Mouse (Mus musculus) E14TG2a.4 (cell line): Measurements from ENCODE around the gene Cd79a.

Experiments used
- H3K27me3 ChIP-seq: 2 replicates; pipeline ENCODE4 v1.6.1; 2014; ENCODE audit warnings: low read length, control low read depth; ENCODE audit not compliant: insufficient read depth
- H3K36me3 ChIP-seq: 2 replicates; pipeline ENCODE4 v1.6.1; 2014; ENCODE audit warnings: low read length, control low read depth; ENCODE audit not compliant: insufficient read depth
- H3K4me1 ChIP-seq: replicated peaks from 2 replicates; pipeline ENCODE4 v1.6.1; 2014; ENCODE audit warnings: low read depth, low read length, control low read depth
- H3K4me3 ChIP-seq: replicated peaks from 2 replicates; pipeline ENCODE4 v1.5.1; 2014; ENCODE audit warnings: mild to moderate bottlenecking, low read length
- H3K9me3 ChIP-seq: 2 replicates; pipeline ENCODE4 v1.6.1; 2014; ENCODE audit warnings: low read length, control low read depth
- CTCF ChIP-seq: conservative IDR thresholded peaks from 2 replicates; pipeline ENCODE4 v1.5.1; 2014; ENCODE audit warnings: low read length
- NANOG ChIP-seq: IDR thresholded peaks from 2 replicates; pipeline ENCODE4 v1.6.1; 2014; ENCODE audit warnings: borderline replicate concordance, low read length, mixed read lengths
- POU5F1 ChIP-seq: IDR thresholded peaks from 2 replicates; pipeline ENCODE4 v1.6.1; 2014; ENCODE audit warnings: low read length, borderline replicate concordance

Gene Cd79a

DNA sequence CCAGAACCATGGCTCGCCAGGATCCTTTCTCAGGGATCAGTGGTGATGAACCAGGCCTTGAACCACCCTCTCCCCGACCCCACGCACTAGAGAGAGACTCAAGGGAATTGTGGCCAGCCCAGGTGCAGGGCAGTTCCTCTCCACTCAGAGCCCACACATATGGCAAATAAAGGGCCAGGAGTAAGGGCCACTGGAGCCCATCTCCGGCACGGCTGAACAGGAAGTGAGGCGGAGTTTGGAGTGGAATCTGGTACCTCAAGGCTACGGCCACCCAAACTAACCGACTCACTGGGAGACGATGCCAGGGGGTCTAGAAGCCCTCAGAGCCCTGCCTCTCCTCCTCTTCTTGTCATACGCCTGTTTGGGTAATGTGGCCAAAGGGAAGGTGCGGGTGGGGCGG lies at the start of gene Cd79a:
TSS of gene Cd79a (plus strand) at position 158 of the 400 bp plus-strand sequence.
- Histone ChIP-seq H3K4me3 (peak within 1 kb of the TSS; percentile 50), H3K4me1 (peaks cover 59% of the 10 kb centered on the region), H3K27me3 (no peaks in the 10 kb centered on the region), H3K9me3 (no peaks in the 10 kb centered on the region), H3K36me3 (no peaks in the 10 kb centered on the region)
- no peak for TF ChIP-seq CTCF
- no peak for TF ChIP-seq POU5F1
- TF ChIP-seq NANOG, result no peak

DNA sequence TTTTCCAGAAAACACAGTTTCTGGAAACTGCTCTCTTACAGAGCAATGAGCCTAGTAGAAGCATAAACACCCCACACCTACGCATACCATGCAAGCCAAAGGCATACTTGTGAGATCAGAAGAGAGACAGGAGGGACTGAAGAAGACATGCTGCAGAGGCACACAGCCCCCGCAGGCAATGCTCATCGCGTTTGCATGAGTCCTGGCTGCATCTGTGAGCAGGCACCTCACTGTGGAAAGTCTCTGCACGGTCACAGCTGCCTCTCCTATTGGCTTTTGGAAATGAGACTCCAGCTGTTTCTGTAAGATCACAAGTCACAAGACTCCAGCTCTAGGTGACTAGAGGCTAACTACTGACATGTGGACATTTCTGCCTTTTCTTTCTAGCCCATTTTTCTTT lies 47.0 kb upstream of the Cd79a start:
- peaks cover 81% of the 10 kb centered on the region for H3K4me1 ChIP-seq
- H3K9me3 ChIP-seq, result no peaks in the 10 kb centered on the region
- TF ChIP-seq POU5F1, result no peak
- TF ChIP-seq NANOG, result no peak
- TF ChIP-seq CTCF, result no peak
- H3K27me3 ChIP-seq, result no peaks in the 10 kb centered on the region
- H3K4me3 ChIP-seq, result peak overlapping the region; percentile 71
- 0 out of 2 replicates have a peak, but pooled peaks cover 3% of the 10 kb centered on the region for H3K36me3 ChIP-seq

DNA sequence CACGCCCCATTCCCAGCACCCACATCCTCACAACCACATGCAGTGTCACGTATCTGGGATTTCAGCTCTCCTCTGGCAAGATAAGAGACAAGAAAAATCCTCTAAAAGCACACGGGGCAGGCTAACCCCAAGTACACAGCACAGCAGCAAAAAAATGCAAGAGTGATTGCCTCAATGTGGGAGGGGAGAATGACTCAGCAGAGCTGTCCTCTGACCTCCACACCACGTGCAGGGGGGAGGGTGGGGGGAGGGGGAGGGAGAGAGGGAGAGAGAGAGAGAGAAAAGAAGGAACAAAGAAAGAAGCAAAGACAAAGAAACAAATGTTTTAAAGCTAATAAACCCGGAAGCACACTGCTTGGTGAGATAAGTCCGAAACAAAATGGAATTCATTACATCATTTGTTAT lies 46.3 kb upstream of the Cd79a start:
- Histone ChIP-seq H3K4me1 (peaks cover 81% of the 10 kb centered on the region), H3K27me3 (no peaks in the 10 kb centered on the region), H3K36me3 (0 out of 2 replicates have a peak, but pooled peaks cover 3% of the 10 kb centered on the region), H3K9me3 (no peaks in the 10 kb centered on the region), H3K4me3 (peak overlapping the region; percentile 71)
- TF ChIP-seq NANOG (no peak), CTCF (no peak), POU5F1 (no peak)

DNA sequence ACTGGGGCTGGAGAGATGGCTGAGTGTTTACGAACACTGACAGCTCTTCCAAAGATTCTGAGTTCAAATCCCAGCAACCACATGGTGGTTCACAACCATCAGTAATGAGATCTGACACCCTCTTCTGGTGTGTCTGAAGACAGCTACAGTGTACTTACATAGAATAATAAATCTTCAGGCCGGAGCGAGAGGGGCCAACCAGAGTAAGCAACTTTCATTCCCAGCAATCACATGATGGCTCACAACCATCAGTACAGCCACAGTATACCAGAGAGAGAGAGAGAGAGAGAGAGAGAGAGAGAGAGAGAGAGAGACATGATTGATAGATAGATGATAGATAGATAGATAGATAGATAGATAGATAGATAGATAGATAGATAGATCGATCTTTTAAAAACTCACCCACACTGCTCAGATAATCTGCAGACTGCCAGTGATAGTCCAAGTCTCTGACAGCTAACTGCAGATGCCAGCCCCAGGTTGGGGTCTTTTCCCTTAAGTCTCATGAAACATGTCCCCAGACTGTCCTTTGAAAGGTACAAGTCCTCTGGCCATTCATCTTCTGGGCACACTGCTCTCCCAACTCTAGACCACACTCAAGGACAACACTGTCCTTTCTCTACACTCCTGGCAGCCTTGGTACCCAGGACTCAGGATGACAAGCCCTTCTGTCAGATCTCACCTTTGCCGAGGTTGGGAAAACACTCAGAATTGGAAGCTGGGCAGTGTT lies 45.4 kb upstream of the Cd79a start:
- Histone ChIP-seq H3K9me3 (no peaks in the 10 kb centered on the region), H3K36me3 (0 out of 2 replicates have a peak, but pooled peaks cover 3% of the 10 kb centered on the region), H3K4me3 (peak overlapping the region; percentile 71), H3K4me1 (peaks cover 81% of the 10 kb centered on the region), H3K27me3 (no peaks in the 10 kb centered on the region)
- no peak for TF ChIP-seq POU5F1
- no peak for TF ChIP-seq CTCF
- TF ChIP-seq NANOG, result no peak

DNA sequence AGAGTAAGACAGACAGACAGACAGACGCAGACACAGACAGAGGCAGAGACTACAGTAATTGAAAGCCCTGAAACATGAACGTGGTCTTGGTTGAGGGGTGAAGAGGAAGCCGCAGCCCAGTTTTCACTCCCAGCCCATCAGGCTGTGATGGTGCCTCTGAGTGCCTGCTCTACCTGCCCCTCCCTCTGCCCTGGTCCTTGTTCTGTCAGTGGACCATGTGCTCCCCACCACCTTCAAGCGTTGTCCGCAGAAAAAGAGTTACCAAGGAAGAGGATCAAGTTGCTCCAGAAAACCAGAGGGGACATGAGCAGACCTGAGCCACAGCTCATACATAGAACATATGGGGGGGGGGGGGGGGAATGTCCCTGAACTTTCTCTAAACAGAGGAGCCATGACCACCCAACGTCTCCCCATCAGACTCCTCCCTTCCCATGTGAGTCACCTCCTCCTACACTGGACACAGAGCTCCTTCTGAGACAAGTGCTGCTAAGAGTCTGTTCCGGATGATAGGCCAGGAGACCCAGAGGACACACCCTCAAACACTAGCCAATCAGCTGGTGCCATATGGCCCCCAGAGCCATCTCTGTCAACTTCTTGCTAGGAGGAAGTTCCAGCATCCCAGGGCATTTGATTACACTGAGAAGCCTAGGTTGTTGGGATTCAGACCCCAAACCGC lies 44.5 kb upstream of the Cd79a start:
- no peaks in the 10 kb centered on the region for H3K9me3 ChIP-seq

DNA sequence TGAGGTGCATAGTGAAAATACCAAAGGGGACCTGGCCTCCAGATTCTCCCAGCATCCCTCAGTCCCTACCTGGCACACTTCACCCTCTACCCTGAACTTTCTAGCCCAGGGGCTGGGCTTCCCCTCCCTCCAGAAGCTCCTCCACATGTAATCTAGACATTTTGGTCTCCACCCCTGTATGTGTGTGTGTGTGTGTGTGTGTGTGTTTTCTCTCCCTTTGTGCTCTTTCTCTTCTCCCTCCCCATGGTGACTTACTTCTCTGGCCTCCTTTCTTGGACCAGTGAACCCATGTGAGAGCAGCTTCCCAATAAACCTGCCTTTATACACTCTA lies 44.0 kb upstream of the Cd79a start:
- H3K9me3 ChIP-seq, result no peaks in the 10 kb centered on the region
- no peaks in the 10 kb centered on the region for H3K27me3 ChIP-seq
- no peak for TF ChIP-seq CTCF
- no peak for TF ChIP-seq NANOG
- no peak for TF ChIP-seq POU5F1
- peaks cover 88% of the 10 kb centered on the region for H3K4me1 ChIP-seq
- H3K36me3 ChIP-seq, result no peaks in the 10 kb centered on the region
- peak overlapping the region; percentile 71 for H3K4me3 ChIP-seq

More for the DNA sequence above, 44.5 kb upstream of the Cd79a start:
- no peak for TF ChIP-seq CTCF
- TF ChIP-seq POU5F1, result no peak
- TF ChIP-seq NANOG, result no peak
- Histone ChIP-seq H3K4me1 (peaks cover 83% of the 10 kb centered on the region), H3K27me3 (no peaks in the 10 kb centered on the region), H3K4me3 (peak overlapping the region; percentile 71), H3K36me3 (no peaks in the 10 kb centered on the region)

DNA sequence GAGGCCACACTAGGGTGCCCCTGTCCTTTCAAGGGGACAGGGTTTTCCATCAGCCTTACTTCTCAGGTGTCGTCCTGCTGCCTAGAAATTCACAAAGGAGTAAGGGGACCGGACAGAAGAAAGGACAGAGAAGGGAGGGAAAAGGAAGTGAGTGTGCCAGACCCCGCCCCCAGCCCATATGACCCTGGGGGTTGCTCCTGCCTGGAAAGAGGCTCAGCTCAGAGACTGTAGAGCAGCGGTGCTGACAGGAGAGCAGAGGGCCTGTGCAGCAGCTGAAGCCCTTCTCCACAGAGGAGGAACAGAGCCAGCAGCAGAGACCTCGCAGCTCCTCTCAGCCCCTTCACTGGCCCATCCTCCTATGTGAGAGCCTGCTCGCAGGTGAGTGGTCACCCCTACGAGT lies 43.5 kb upstream of the Cd79a start:
- H3K4me3 ChIP-seq, result peak overlapping the region; percentile 71
- peaks cover 87% of the 10 kb centered on the region for H3K4me1 ChIP-seq
- no peaks in the 10 kb centered on the region for H3K27me3 ChIP-seq
- TF ChIP-seq POU5F1, result no peak
- TF ChIP-seq NANOG, result no peak
- no peak for TF ChIP-seq CTCF
- no peaks in the 10 kb centered on the region for H3K9me3 ChIP-seq
- no peaks in the 10 kb centered on the region for H3K36me3 ChIP-seq

DNA sequence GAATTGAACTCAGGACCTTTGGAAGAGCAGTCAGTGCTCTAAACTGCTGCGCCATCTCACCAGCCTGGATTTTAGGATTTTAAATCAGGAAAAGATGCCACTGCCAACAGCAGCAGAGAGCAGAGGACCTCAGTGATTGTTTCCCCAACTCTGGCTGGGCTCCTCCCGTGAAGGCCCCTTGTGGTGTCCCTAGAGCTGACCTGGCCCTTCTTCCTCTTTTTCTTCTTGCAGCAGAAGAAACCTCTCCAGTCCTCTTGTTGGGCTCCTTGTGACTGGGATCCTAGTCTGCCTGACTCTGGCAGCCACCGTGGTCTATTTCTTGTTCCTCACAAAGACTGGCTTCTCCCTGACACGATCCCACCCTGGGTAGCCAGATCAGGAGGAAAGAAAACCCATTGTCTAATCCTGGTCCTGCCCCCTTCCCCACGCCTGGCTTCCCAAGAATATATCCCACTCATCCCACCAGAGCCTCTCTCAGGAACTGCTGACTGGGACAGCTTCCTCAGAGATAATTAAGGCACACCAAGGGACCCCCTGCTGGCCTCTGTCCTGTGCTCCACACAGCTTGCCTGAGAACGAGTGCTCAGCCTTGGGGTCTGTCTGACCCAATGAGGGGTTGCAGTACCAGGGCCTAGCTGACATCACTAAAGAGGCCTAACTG lies 40.6 kb upstream of the Cd79a start:
- H3K9me3 ChIP-seq, result no peaks in the 10 kb centered on the region
- TF ChIP-seq NANOG (no peak), POU5F1 (no peak), CTCF (no peak)
- H3K4me1 ChIP-seq, result peaks cover 60% of the 10 kb centered on the region
- H3K36me3 ChIP-seq, result no peaks in the 10 kb centered on the region
- peak overlapping the region; percentile 37 for H3K4me3 ChIP-seq
- peaks cover 8% of the 10 kb centered on the region; the same call in 1 of the 2 replicates for H3K27me3 ChIP-seq

DNA sequence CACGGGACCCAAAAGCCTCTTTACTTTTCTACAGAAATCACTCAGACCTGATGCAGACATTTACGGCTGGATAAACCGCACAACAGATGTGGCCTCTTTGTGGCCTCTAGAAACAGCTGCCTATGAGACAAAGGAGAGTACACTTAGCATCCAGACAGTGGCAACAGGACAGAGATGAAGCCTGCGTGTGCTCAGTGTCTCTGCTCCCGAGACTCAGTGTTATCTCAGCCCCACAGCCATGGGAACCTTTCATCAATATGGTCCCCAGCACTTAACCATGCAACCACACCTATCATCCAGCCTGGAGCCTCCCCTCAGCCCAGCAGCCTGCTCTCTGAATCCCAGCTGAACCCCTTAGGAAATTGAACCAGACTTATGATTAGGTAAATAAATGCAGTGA lies 37.9 kb upstream of the Cd79a start:
- TF ChIP-seq CTCF (no peak), POU5F1 (no peak), NANOG (no peak)
- peaks cover 10% of the 10 kb centered on the region for H3K27me3 ChIP-seq
- H3K36me3 ChIP-seq, result no peaks in the 10 kb centered on the region
- peaks cover 35% of the 10 kb centered on the region for H3K4me1 ChIP-seq
- no peaks in the 10 kb centered on the region for H3K9me3 ChIP-seq
- no peak overlapping the region for H3K4me3 ChIP-seq
